Mouse (Mus musculus) kidney, embryonic 16.5 days (tissue): ENCODE data around the gene D930048N14Rik. TPM values are rescaled to one million over a fixed set of nuclear protein-coding genes. Genes with fewer than 3 reads are reported as not detected.
"Not testable (repeated sequence)": the region's sequence is repeated elsewhere in the genome, so short reads cannot be mapped to it uniquely, and the experiment has no call there.

Experiments
- ATAC-seq: fragments of 200-750 bp; cut with Nextera tagmentation; 2 replicates; pipeline ENCODE4 v1.8.0; 2017; ENCODE audit warnings: moderate TSS enrichment; ENCODE audit not compliant: low FRiP score, low TSS enrichment
- H3K27ac ChIP-seq: fragments of 300-500 bp; sonication (generic); 2 replicates; pipeline ENCODE4 v1.5.1; 2014; ENCODE audit warnings: low read length
- H3K27me3 ChIP-seq: fragments of 300-500 bp; sonication (generic); 2 replicates; pipeline ENCODE4 v1.6.1; 2014; ENCODE audit warnings: low read length, control low read depth, mixed read lengths; ENCODE audit not compliant: insufficient read depth
- H3K36me3 ChIP-seq: fragments of 300-500 bp; sonication (generic); 2 replicates; pipeline ENCODE4 v1.6.1; 2014; ENCODE audit warnings: low read length, control low read depth, mixed read lengths; ENCODE audit not compliant: insufficient read depth
- H3K4me1 ChIP-seq: fragments of 300-500 bp; sonication (generic); 2 replicates; pipeline ENCODE4 v1.6.1; 2014; ENCODE audit warnings: low read length, control low read depth, mixed read lengths; ENCODE audit not compliant: insufficient read depth
- H3K4me2 ChIP-seq: fragments of 300-500 bp; sonication (generic); replicated peaks from 2 replicates; pipeline ENCODE4 v1.6.1; 2014; ENCODE audit warnings: low read depth, low read length
- H3K4me3 ChIP-seq: fragments of 300-500 bp; sonication (generic); 2 replicates; pipeline ENCODE4 v1.5.1; 2014; ENCODE audit warnings: mild to moderate bottlenecking, low read length
- H3K9ac ChIP-seq: fragments of 300-500 bp; sonication (generic); replicated peaks from 2 replicates; pipeline ENCODE4 v1.6.1; 2014; ENCODE audit warnings: low read length
- H3K9me3 ChIP-seq: fragments of 300-500 bp; sonication (generic); 2 replicates; pipeline ENCODE4 v1.6.1; 2016; ENCODE audit warnings: low read length, control low read depth
- WGBS: fragments of 180-500 bp; shearing (Covaris S2); extraction: QIAGEN DNeasy Blood & Tissue Kit; methylation state at CpG from one replicate; pipeline ENCODE4 v1.1.7; 2014; 5-methylcytosine and 5-hydroxymethylcytosine counted together
- polyA plus RNA-seq: library from polyadenylated mRNA; unstranded; fragments of >200 nt; fragmentation: Nextera tagmentation; extraction: Ambion mirVana; gene quantifications from 2 replicates; pipeline ENCODE4 v1.2.1, GENCODE M21; 2015

Gene D930048N14Rik
- polyA plus RNA-seq, 1 experiment from 2014 or later: 4.0 TPM

GRCm38 (mm10) chr11:51625187-51625820, 25.4 kb upstream of the D930048N14Rik start:
- Histone ChIP-seq H3K9ac (no peak overlapping the region), H3K27ac (no peak overlapping the region), H3K36me3 (peaks cover 57% of the 10 kb centered on the region), H3K4me3 (no peak overlapping the region), H3K4me2 (no peak overlapping the region), H3K9me3 (no peaks in the 10 kb centered on the region), H3K4me1 (peaks cover 10% of the 10 kb centered on the region), H3K27me3 (no peaks in the 10 kb centered on the region)
- no peak for ATAC-seq
- 78% methylated on average over 5 of the region's 5 CpGs for whole genome bisulfite sequencing

- no peak for ATAC-seq
- H3K27ac ChIP-seq: no peak overlapping the region
- H3K36me3 ChIP-seq: peaks cover 51% of the 10 kb centered on the region
- no peaks in the 10 kb centered on the region for H3K9me3 ChIP-seq
- H3K4me2 ChIP-seq: no peak overlapping the region
- no peak overlapping the region for H3K9ac ChIP-seq
- whole genome bisulfite sequencing: 93% methylated on average over 9 of the region's 9 CpGs
- H3K27me3 ChIP-seq: no peaks in the 10 kb centered on the region
- no peak overlapping the region for H3K4me3 ChIP-seq
- peaks cover 13% of the 10 kb centered on the region for H3K4me1 ChIP-seq
Measured at GRCm38 (mm10) chr11:51627425-51627824, 23.3 kb upstream of the D930048N14Rik start.

- no peaks in the 10 kb centered on the region for H3K9me3 ChIP-seq
- H3K4me2 ChIP-seq: no peak overlapping the region
- H3K27me3 ChIP-seq: no peaks in the 10 kb centered on the region
- no peak for ATAC-seq
- no peak overlapping the region for H3K27ac ChIP-seq
- 82% methylated on average over 8 of the region's 8 CpGs for whole genome bisulfite sequencing
- peaks cover 17% of the 10 kb centered on the region for H3K4me1 ChIP-seq
- peaks cover 46% of the 10 kb centered on the region for H3K36me3 ChIP-seq
- H3K9ac ChIP-seq: no peak overlapping the region
- H3K4me3 ChIP-seq: no peak overlapping the region
Measured at GRCm38 (mm10) chr11:51627907-51628306, 22.8 kb upstream of the D930048N14Rik start.

- no peak for ATAC-seq
- WGBS: 77% methylated on average over 15 of the region's 15 CpGs
- Histone ChIP-seq H3K4me2 (no peak overlapping the region), H3K4me3 (no peak overlapping the region), H3K9me3 (no peaks in the 10 kb centered on the region), H3K27me3 (no peaks in the 10 kb centered on the region), H3K36me3 (peaks cover 31% of the 10 kb centered on the region), H3K4me1 (peaks cover 17% of the 10 kb centered on the region), H3K27ac (no peak overlapping the region), H3K9ac (no peak overlapping the region; the same call in 1 of the 2 replicates)
Measured at GRCm38 (mm10) chr11:51629651-51630314, 21.0 kb upstream of the D930048N14Rik start.

GRCm38 (mm10) chr11:51632130-51632753, 18.5 kb upstream of the D930048N14Rik start:
- WGBS: 57% methylated on average over 6 of the region's 6 CpGs
- Histone ChIP-seq H3K36me3 (peaks cover 12% of the 10 kb centered on the region), H3K27ac (peak overlapping the region; percentile 43), H3K4me1 (peaks cover 32% of the 10 kb centered on the region), H3K4me3 (no peak overlapping the region), H3K9ac (no peak overlapping the region), H3K4me2 (no peak overlapping the region), H3K27me3 (no peaks in the 10 kb centered on the region), H3K9me3 (no peaks in the 10 kb centered on the region)
- peak; percentile 22; the same call in 1 of the 2 replicates for ATAC-seq

GRCm38 (mm10) chr11:51633200-51633599, 17.6 kb upstream of the D930048N14Rik start:
- WGBS: 94% methylated on average over 7 of the region's 7 CpGs
- not testable (repeated sequence) for H3K36me3 ChIP-seq, ATAC-seq

GRCm38 (mm10) chr11:51633721-51634120, 17.0 kb upstream of the D930048N14Rik start:
- ATAC-seq: no peak
- peaks cover 4% of the 10 kb centered on the region; the same call in 1 of the 2 replicates for H3K36me3 ChIP-seq
- no peaks in the 10 kb centered on the region for H3K9me3 ChIP-seq
- no peak overlapping the region for H3K4me3 ChIP-seq
- 97% methylated on average over 3 of the region's 3 CpGs for WGBS
- no peak overlapping the region for H3K27ac ChIP-seq
- H3K4me1 ChIP-seq: peaks cover 41% of the 10 kb centered on the region
- no peaks in the 10 kb centered on the region for H3K27me3 ChIP-seq
- H3K9ac ChIP-seq: 0 out of 2 replicates have a peak overlapping the region, but pooled peaks have one; percentile 8
- no peak overlapping the region for H3K4me2 ChIP-seq

More at GRCm38 (mm10) chr11:51633200-51633599, 17.6 kb upstream of the D930048N14Rik start:
- H3K4me3 ChIP-seq, H3K9ac ChIP-seq, H3K9me3 ChIP-seq, H3K4me2 ChIP-seq, H3K27me3 ChIP-seq, H3K27ac ChIP-seq: not testable (repeated sequence)
- H3K4me1 ChIP-seq: peaks cover 39% of the 10 kb centered on the region

- Histone ChIP-seq H3K27me3 (no peaks in the 10 kb centered on the region), H3K9ac (peak overlapping the region; percentile 85), H3K4me1 (peaks cover 41% of the 10 kb centered on the region), H3K9me3 (no peaks in the 10 kb centered on the region), H3K36me3 (peaks cover 4% of the 10 kb centered on the region; the same call in 1 of the 2 replicates), H3K4me2 (peak overlapping the region; percentile 92), H3K27ac (peak overlapping the region; percentile 87), H3K4me3 (peak overlapping the region; percentile 86)
- no peak for ATAC-seq
- 15% methylated on average over 6 of the region's 6 CpGs for WGBS
Measured at GRCm38 (mm10) chr11:51635127-51635524, 15.6 kb upstream of the D930048N14Rik start.

- peak within 1 kb of the TSS; percentile 87 for H3K27ac ChIP-seq
- peak within 1 kb of the TSS; percentile 85 for H3K9ac ChIP-seq
- H3K4me3 ChIP-seq: peak within 1 kb of the TSS; percentile 86
- peaks cover 4% of the 10 kb centered on the region; the same call in 1 of the 2 replicates for H3K36me3 ChIP-seq
- no peaks in the 10 kb centered on the region for H3K27me3 ChIP-seq
- peak; percentile 70 for ATAC-seq
- peak within 1 kb of the TSS; percentile 92 for H3K4me2 ChIP-seq
- H3K9me3 ChIP-seq: no peaks in the 10 kb centered on the region
- peaks cover 41% of the 10 kb centered on the region for H3K4me1 ChIP-seq
- under 1% methylated on average over 58 of the region's 61 CpGs for whole genome bisulfite sequencing
Measured at GRCm38 (mm10) chr11:51635525-51636322, 15.0 kb upstream of the D930048N14Rik start, which contains the start of gene Rmnd5b. Gene Rmnd5b (minus strand): TSS chr11:51635896.
